Mouse (Mus musculus): ENCODE results near the gene Rbp4. TPM values are rescaled to one million over a fixed set of nuclear protein-coding genes. Genes with fewer than 3 reads are reported as not detected.

The Rbp4 gene
- total RNA-seq, 2 experiments from 2014 or later = 10.5 to 10.6 TPM

GRCm38 (mm10) chr19:38091512-38091985 is 33.5 kb downstream of the Rbp4 start:
- DNase-seq (ENCODE audit: extremely low spot score in 1 of 2, low spot score in 1 of 2) = no peak

GRCm38 (mm10) chr19:38089358-38089757 is 35.7 kb downstream of the Rbp4 start:
- DNase-seq (ENCODE audit: extremely low spot score in 1 of 2, low spot score in 1 of 2) = no peak

GRCm38 (mm10) chr19:38086948-38087551 is 38.0 kb downstream of the Rbp4 start:
- peak in 1 of 2 experiments; percentile 18 for DNase-seq (ENCODE audit: extremely low spot score in 1 of 2, low spot score in 1 of 2)

- DNase-seq (ENCODE audit: extremely low spot score in 1 of 2, low spot score in 1 of 2) = no peak
Observed at GRCm38 (mm10) chr19:38085841-38086240, 39.2 kb downstream of the Rbp4 start.

GRCm38 (mm10) chr19:38082931-38083525 is 42.1 kb downstream of the Rbp4 start:
- DNase-seq (ENCODE audit: extremely low spot score in 1 of 2, low spot score in 1 of 2) = no peak

GRCm38 (mm10) chr19:38081361-38081760 is 43.7 kb downstream of the Rbp4 start:
- DNase-seq (ENCODE audit: extremely low spot score in 1 of 2, low spot score in 1 of 2) = no peak

- DNase-seq (ENCODE audit: extremely low spot score in 1 of 2, low spot score in 1 of 2) = no peak
Observed at GRCm38 (mm10) chr19:38077851-38078540, 47.1 kb downstream of the Rbp4 start.

GRCm38 (mm10) chr19:38076251-38076650 is 48.8 kb downstream of the Rbp4 start:
- DNase-seq (ENCODE audit: extremely low spot score in 1 of 2, low spot score in 1 of 2) = no peak

GRCm38 (mm10) chr19:38075051-38075450 is 50.0 kb downstream of the Rbp4 start:
- no peak for DNase-seq (ENCODE audit: extremely low spot score in 1 of 2, low spot score in 1 of 2)

GRCm38 (mm10) chr19:38073226-38073625 is 51.9 kb downstream of the Rbp4 start:
- DNase-seq (ENCODE audit: extremely low spot score in 1 of 2, low spot score in 1 of 2) = no peak

Other genes starting within 250 kb of the Rbp4 start
- gene Myof, start 81.7 kb downstream of the Rbp4 start, total RNA-seq (2021) = 1 to 10 TPM; 3.2 to 3.8 TPM
- gene Cep55, start 70.3 kb downstream of the Rbp4 start, total RNA-seq (2021) = under 1 TPM; 0.35 to 0.76 TPM
- gene Ffar4, start 28.2 kb downstream of the Rbp4 start, total RNA-seq (2021) = not detected
- gene Pde6c, start 7.5 kb upstream of the Rbp4 start, total RNA-seq (2021) = under 1 TPM; 0.14 to 0.17 TPM
- 10 to 100 TPM; 16.3 to 22.6 TPM for gene Fra10ac1, start 98.9 kb upstream of the Rbp4 start, total RNA-seq (2021)
- 100 to 1,000 TPM; 181 to 207 TPM for gene Lgi1, start 139.3 kb upstream of the Rbp4 start, total RNA-seq (2021)

All from layer of hippocampus, postnatal 25 days (tissue).